Mouse (Mus musculus): ENCODE data around the gene Cbl. TPM values are rescaled to one million over a fixed set of nuclear protein-coding genes. Genes with fewer than 3 reads are reported as not detected.

Gene Cbl
- polyA plus RNA-seq, 1 experiment from 2014 or later: 12.7 TPM

DNA sequence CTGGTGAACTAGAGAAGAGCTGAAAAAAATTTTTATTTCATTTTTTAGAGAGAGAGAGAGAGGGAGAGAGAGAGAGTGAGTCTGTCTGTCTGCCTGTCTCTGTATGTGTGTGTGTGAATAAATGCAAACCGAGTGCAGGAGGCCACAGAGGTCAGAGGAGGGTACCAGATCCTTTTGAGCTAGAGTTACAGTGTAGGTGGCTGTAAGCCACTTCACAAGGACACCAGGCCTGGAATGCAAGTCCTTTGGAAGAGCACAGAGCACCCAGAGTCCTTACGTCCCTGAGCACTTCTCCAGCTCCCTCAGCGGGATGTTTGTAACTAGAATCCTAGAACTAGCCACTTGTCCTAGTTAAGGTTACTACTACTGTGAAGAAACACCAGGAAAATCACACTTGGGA lies 74.0 kb downstream of the Cbl start:
- no peaks in the 10 kb centered on the region for H3K4me1 ChIP-seq (ENCODE audit: control insufficient read depth in 2 of 2, insufficient read depth in 2 of 2, low read length in 2 of 2)
- H3K9ac ChIP-seq (ENCODE audit: low read length): no peak overlapping the region
- H3K9me3 ChIP-seq (ENCODE audit: control insufficient read depth, low read length): no peaks in the 10 kb centered on the region
- WGBS: 56% methylated on average over 3 of the region's 3 CpGs
- ATAC-seq (ENCODE audit: insufficient number of reproducible peaks, insufficient read depth, low FRiP score, low read depth): no peak
- no peaks in the 10 kb centered on the region for H3K27me3 ChIP-seq (ENCODE audit: control insufficient read depth, insufficient read depth, low read length)
- no peak overlapping the region for H3K4me2 ChIP-seq (ENCODE audit: low read length)
- H3K4me3 ChIP-seq (ENCODE audit: control insufficient read depth in 1 of 2, insufficient read depth in 1 of 2, low read depth in 1 of 2, low read length in 2 of 2): no peak overlapping the region
- 0 out of 4 replicates have a peak overlapping the region, but pooled peaks of 1 of the 2 experiments have one; percentile 9 for H3K27ac ChIP-seq (replicated peaks in 1 of 2; ENCODE audit: control insufficient read depth in 1 of 2, insufficient read depth in 1 of 2, low read depth in 2 of 2, low read length in 2 of 2)
- peaks cover 85% of the 10 kb centered on the region for H3K36me3 ChIP-seq (ENCODE audit: control insufficient read depth, insufficient read depth, low read length)

DNA sequence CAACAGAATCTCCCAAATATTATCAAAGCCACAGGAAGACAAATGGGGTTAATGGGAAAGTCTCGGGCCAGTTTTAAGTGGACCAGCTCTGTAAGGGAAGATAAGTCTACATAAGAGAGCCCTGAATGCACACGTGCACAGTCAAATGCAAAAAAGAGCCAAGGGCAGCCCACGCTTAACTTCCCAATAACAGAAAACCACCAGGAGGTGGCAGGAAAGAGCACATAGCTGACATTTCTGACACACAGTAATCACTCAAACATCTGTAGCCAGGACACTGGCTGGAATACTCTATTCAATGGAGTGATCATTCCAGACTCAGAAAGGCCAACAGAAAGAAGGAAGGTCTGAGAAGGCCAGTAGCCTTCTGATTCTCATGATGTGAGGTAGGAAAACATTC lies 86.6 kb downstream of the Cbl start:
- no peaks in the 10 kb centered on the region for H3K27me3 ChIP-seq (ENCODE audit: control insufficient read depth, insufficient read depth, low read length)
- 18% methylated on average over 3 of the region's 3 CpGs for WGBS
- ATAC-seq (ENCODE audit: insufficient number of reproducible peaks, insufficient read depth, low FRiP score, low read depth): no peak
- H3K9me3 ChIP-seq (ENCODE audit: control insufficient read depth, low read length): no peaks in the 10 kb centered on the region
- peaks cover 81% of the 10 kb centered on the region for H3K36me3 ChIP-seq (ENCODE audit: control insufficient read depth, insufficient read depth, low read length)
- H3K9ac ChIP-seq (ENCODE audit: low read length): no peak overlapping the region
- H3K4me3 ChIP-seq (ENCODE audit: control insufficient read depth in 1 of 2, insufficient read depth in 1 of 2, low read depth in 1 of 2, low read length in 2 of 2): no peak overlapping the region
- no peak overlapping the region for H3K4me2 ChIP-seq (ENCODE audit: low read length)
- H3K27ac ChIP-seq (replicated peaks in 1 of 2; ENCODE audit: control insufficient read depth in 1 of 2, insufficient read depth in 1 of 2, low read depth in 2 of 2, low read length in 2 of 2): no peak overlapping the region
- peaks cover 0 to 15% of the 10 kb centered on the region in 2 experiments; a peak in 2 of 4 replicates for H3K4me1 ChIP-seq (ENCODE audit: control insufficient read depth in 2 of 2, insufficient read depth in 2 of 2, low read length in 2 of 2)

DNA sequence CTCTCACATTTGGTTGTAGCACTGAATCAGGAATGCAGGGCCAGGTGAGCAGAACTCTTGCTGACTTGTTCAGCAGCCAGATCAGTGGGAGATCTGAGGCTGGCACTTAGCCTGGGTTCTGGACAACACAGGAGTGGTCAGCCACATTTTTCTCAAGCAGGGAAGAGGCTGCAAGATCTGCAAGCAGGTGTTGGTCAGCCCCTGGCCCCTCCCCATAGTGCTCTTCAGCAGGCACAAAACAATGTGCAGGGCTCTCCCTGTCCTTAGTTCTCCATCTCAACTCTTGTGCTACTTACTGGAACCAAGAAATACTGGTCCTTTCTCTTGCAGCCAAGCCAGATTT lies 89.2 kb downstream of the Cbl start:
- no peak for ATAC-seq (ENCODE audit: insufficient number of reproducible peaks, insufficient read depth, low FRiP score, low read depth)
- Histone ChIP-seq H3K27me3 (ENCODE audit: control insufficient read depth, insufficient read depth, low read length) (no peaks in the 10 kb centered on the region), H3K36me3 (ENCODE audit: control insufficient read depth, insufficient read depth, low read length) (peaks cover 82% of the 10 kb centered on the region), H3K4me1 (ENCODE audit: control insufficient read depth in 2 of 2, insufficient read depth in 2 of 2, low read length in 2 of 2) (peaks cover 0 to 15% of the 10 kb centered on the region in 2 experiments; a peak in 2 of 4 replicates), H3K27ac (replicated peaks in 1 of 2; ENCODE audit: control insufficient read depth in 1 of 2, insufficient read depth in 1 of 2, low read depth in 2 of 2, low read length in 2 of 2) (0 out of 4 replicates have a peak overlapping the region, but pooled peaks of 1 of the 2 experiments have one; percentile 3), H3K4me3 (ENCODE audit: control insufficient read depth in 1 of 2, insufficient read depth in 1 of 2, low read depth in 1 of 2, low read length in 2 of 2) (no peak overlapping the region), H3K9ac (ENCODE audit: low read length) (no peak overlapping the region), H3K9me3 (ENCODE audit: control insufficient read depth, low read length) (no peaks in the 10 kb centered on the region), H3K4me2 (ENCODE audit: low read length) (no peak overlapping the region)

DNA sequence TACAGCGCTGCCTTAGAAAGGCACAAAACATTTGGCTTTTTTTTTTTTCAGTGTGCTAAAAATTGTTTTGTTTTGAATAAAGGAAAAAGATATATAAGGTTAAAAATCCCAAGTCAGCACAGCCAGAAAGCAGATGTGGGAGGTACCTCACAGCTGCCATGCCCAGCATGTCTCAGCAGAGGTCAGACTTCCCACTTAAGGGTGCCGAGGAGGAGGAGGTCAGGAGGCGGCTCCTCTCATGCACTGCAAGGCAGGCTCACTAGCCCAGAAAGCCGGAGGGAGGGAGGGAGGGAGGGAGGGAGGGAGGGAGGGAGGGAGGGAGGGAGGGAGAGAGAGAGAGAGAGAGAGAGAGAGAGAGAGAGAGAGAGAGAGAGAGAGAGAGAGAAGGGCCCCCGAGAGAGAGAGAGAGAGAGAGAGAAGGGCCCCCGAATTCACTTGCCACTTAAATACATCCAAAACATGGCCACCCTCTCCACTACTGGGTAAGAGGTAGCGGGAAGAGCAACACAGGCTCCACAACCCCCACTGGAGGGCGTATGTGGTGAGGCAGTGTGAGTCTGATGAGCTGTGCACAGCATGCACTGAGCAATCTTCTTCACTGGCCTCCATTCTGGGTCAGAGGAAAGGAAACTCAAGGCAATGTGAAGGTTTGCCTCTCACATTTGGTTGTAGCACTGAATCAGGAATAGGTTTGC lies 89.7 kb downstream of the Cbl start:
- 23% methylated on average over 8 of the region's 8 CpGs for WGBS
- H3K27ac ChIP-seq (replicated peaks in 1 of 2; ENCODE audit: control insufficient read depth in 1 of 2, insufficient read depth in 1 of 2, low read depth in 2 of 2, low read length in 2 of 2): 0 out of 4 replicates have a peak overlapping the region, but pooled peaks of 1 of the 2 experiments have one; percentile 3
- H3K27me3 ChIP-seq (ENCODE audit: control insufficient read depth, insufficient read depth, low read length): no peaks in the 10 kb centered on the region
- no peak overlapping the region for H3K4me3 ChIP-seq (ENCODE audit: control insufficient read depth in 1 of 2, insufficient read depth in 1 of 2, low read depth in 1 of 2, low read length in 2 of 2)
- ATAC-seq (ENCODE audit: insufficient number of reproducible peaks, insufficient read depth, low FRiP score, low read depth): no peak
- H3K4me2 ChIP-seq (ENCODE audit: low read length): no peak overlapping the region
- no peaks in the 10 kb centered on the region for H3K9me3 ChIP-seq (ENCODE audit: control insufficient read depth, low read length)
- H3K9ac ChIP-seq (ENCODE audit: low read length): no peak overlapping the region
- peaks cover 82% of the 10 kb centered on the region for H3K36me3 ChIP-seq (ENCODE audit: control insufficient read depth, insufficient read depth, low read length)
- H3K4me1 ChIP-seq (ENCODE audit: control insufficient read depth in 2 of 2, insufficient read depth in 2 of 2, low read length in 2 of 2): peaks cover 0 to 17% of the 10 kb centered on the region in 2 experiments; a peak in 2 of 4 replicates

- H3K9ac ChIP-seq (ENCODE audit: low read length): no peak overlapping the region
- no peaks in the 10 kb centered on the region for H3K27me3 ChIP-seq (ENCODE audit: control insufficient read depth, insufficient read depth, low read length)
- ATAC-seq (ENCODE audit: insufficient number of reproducible peaks, insufficient read depth, low FRiP score, low read depth): no peak
- peaks cover 82% of the 10 kb centered on the region for H3K36me3 ChIP-seq (ENCODE audit: control insufficient read depth, insufficient read depth, low read length)
- peaks cover 0 to 24% of the 10 kb centered on the region in 2 experiments; a peak in 2 of 4 replicates for H3K4me1 ChIP-seq (ENCODE audit: control insufficient read depth in 2 of 2, insufficient read depth in 2 of 2, low read length in 2 of 2)
- H3K4me2 ChIP-seq (ENCODE audit: low read length): no peak overlapping the region
- H3K9me3 ChIP-seq (ENCODE audit: control insufficient read depth, low read length): no peaks in the 10 kb centered on the region
- no peak overlapping the region for H3K4me3 ChIP-seq (ENCODE audit: control insufficient read depth in 1 of 2, insufficient read depth in 1 of 2, low read depth in 1 of 2, low read length in 2 of 2)
- H3K27ac ChIP-seq (replicated peaks in 1 of 2; ENCODE audit: control insufficient read depth in 1 of 2, insufficient read depth in 1 of 2, low read depth in 2 of 2, low read length in 2 of 2): peak overlapping the region; percentile 10 to 18; a peak in 2 of 4 replicates
- WGBS: 70% methylated on average over 5 of the region's 5 CpGs
Observed at GRCm38 (mm10) chr9:44143421-44143820, 90.4 kb downstream of the Cbl start.

- peaks cover 88% of the 10 kb centered on the region for H3K36me3 ChIP-seq (ENCODE audit: control insufficient read depth, insufficient read depth, low read length)
- H3K9ac ChIP-seq (ENCODE audit: low read length): no peak overlapping the region
- WGBS: 59% methylated on average over 5 of the region's 5 CpGs
- H3K9me3 ChIP-seq (ENCODE audit: control insufficient read depth, low read length): no peaks in the 10 kb centered on the region
- no peak overlapping the region for H3K4me2 ChIP-seq (ENCODE audit: low read length)
- H3K27me3 ChIP-seq (ENCODE audit: control insufficient read depth, insufficient read depth, low read length): no peaks in the 10 kb centered on the region
- H3K4me3 ChIP-seq (ENCODE audit: control insufficient read depth in 1 of 2, insufficient read depth in 1 of 2, low read depth in 1 of 2, low read length in 2 of 2): no peak overlapping the region
- H3K4me1 ChIP-seq (ENCODE audit: control insufficient read depth in 2 of 2, insufficient read depth in 2 of 2, low read length in 2 of 2): peaks cover 0 to 24% of the 10 kb centered on the region in 2 experiments; a peak in 3 of 4 replicates
- no peak for ATAC-seq (ENCODE audit: insufficient number of reproducible peaks, insufficient read depth, low FRiP score, low read depth)
- H3K27ac ChIP-seq (replicated peaks in 1 of 2; ENCODE audit: control insufficient read depth in 1 of 2, insufficient read depth in 1 of 2, low read depth in 2 of 2, low read length in 2 of 2): no peak overlapping the region
Observed at GRCm38 (mm10) chr9:44141951-44142350, 91.9 kb downstream of the Cbl start.

DNA sequence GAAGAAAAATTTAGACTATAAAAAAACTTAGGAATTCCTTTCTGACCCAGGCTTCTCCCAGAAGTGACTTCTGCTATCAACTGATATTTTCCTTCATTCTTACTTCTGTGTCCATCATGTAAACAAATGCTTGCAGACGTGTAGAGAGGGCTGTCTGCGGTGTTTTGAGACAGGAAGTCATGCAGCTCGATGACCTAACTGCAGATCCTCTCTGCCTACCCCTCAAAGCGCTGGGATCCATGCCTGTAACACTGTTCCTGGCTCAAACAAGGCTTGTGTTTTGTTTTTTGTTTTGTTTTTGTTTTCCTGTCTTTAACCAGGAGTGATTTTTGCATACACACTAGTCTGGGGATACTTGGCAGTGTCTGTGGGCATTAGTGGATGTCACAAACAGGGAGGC lies 96.0 kb downstream of the Cbl start:
- 62% methylated on average over 4 of the region's 4 CpGs for WGBS
- Histone ChIP-seq H3K27ac (replicated peaks in 1 of 2; ENCODE audit: control insufficient read depth in 1 of 2, insufficient read depth in 1 of 2, low read depth in 2 of 2, low read length in 2 of 2) (no peak overlapping the region), H3K9ac (ENCODE audit: low read length) (peak overlapping the region; percentile 38; the same call in 1 of the 2 replicates), H3K4me3 (ENCODE audit: control insufficient read depth in 1 of 2, insufficient read depth in 1 of 2, low read depth in 1 of 2, low read length in 2 of 2) (no peak overlapping the region), H3K36me3 (ENCODE audit: control insufficient read depth, insufficient read depth, low read length) (peaks cover 68% of the 10 kb centered on the region), H3K9me3 (ENCODE audit: control insufficient read depth, low read length) (no peaks in the 10 kb centered on the region), H3K4me1 (ENCODE audit: control insufficient read depth in 2 of 2, insufficient read depth in 2 of 2, low read length in 2 of 2) (peaks cover 19 to 39% of the 10 kb centered on the region in 2 experiments), H3K27me3 (ENCODE audit: control insufficient read depth, insufficient read depth, low read length) (no peaks in the 10 kb centered on the region), H3K4me2 (ENCODE audit: low read length) (no peak overlapping the region)
- no peak for ATAC-seq (ENCODE audit: insufficient number of reproducible peaks, insufficient read depth, low FRiP score, low read depth)
